Mouse (Mus musculus) hindbrain, embryonic 11.5 days (tissue): ENCODE measurements around the gene Gli1. TPM values are rescaled to one million over a fixed set of nuclear protein-coding genes. Genes with fewer than 3 reads are reported as not detected.

Experiments used
- ATAC-seq: fragments of 200-750 bp; cut with Nextera tagmentation; 2 replicates; pipeline ENCODE4 v1.8.0; 2017; ENCODE audit warnings: mild to moderate bottlenecking, moderate TSS enrichment, moderate library complexity; ENCODE audit not compliant: low FRiP score
- DNase-seq: peaks from one replicate; pipeline ENCODE4 v3.0.0-alpha.2; 2015; ENCODE audit warnings: low spot score
- H3K27ac ChIP-seq: fragments of 300-500 bp; sonication (generic); 2 replicates; pipeline ENCODE4 v1.5.1; 2014; ENCODE audit warnings: mild to moderate bottlenecking, low read depth, low read length
- H3K27me3 ChIP-seq: fragments of 300-500 bp; sonication (generic); 2 replicates; pipeline ENCODE4 v1.6.1; 2014; ENCODE audit warnings: mild to moderate bottlenecking, low read length, moderate library complexity, mixed read lengths; ENCODE audit not compliant: control insufficient read depth, insufficient read depth
- H3K36me3 ChIP-seq: fragments of 300-500 bp; sonication (generic); 2 replicates; pipeline ENCODE4 v1.6.1; 2014; ENCODE audit warnings: mild to moderate bottlenecking, low read length, moderate library complexity, mixed read lengths; ENCODE audit not compliant: control insufficient read depth, insufficient read depth
- H3K4me1 ChIP-seq: fragments of 300-500 bp; sonication (generic); replicated peaks from 2 replicates; pipeline ENCODE4 v1.6.1; 2014; ENCODE audit warnings: low read length, mixed read lengths; ENCODE audit not compliant: control insufficient read depth, insufficient read depth
- H3K4me2 ChIP-seq: fragments of 300-500 bp; sonication (generic); replicated peaks from 2 replicates; pipeline ENCODE4 v1.6.1; 2014; ENCODE audit warnings: mild to moderate bottlenecking, low read depth, low read length
- H3K4me3 ChIP-seq: fragments of 300-500 bp; sonication (generic); 2 replicates; pipeline ENCODE4 v1.5.1; 2014; ENCODE audit warnings: low read depth, low read length
- H3K9ac ChIP-seq: fragments of 300-500 bp; sonication (generic); 2 replicates; pipeline ENCODE4 v1.6.1; 2014; ENCODE audit warnings: low read depth, low read length
- H3K9me3 ChIP-seq: fragments of 300-500 bp; sonication (generic); 2 replicates; pipeline ENCODE4 v1.6.1; 2016; ENCODE audit warnings: low read length; ENCODE audit not compliant: control insufficient read depth
- WGBS: fragments of 180-500 bp; shearing (Covaris S2); extraction: QIAGEN DNeasy Blood & Tissue Kit; methylation state at CpG from one replicate; pipeline ENCODE4 v1.1.7; 2014; 5-methylcytosine and 5-hydroxymethylcytosine counted together
- polyA plus RNA-seq: library from polyadenylated mRNA; unstranded; fragments of >200 nt; fragmentation: Nextera tagmentation; extraction: Ambion mirVana; gene quantifications from 2 replicates; pipeline ENCODE4 v1.2.1, GENCODE M21; 2014

The Gli1 gene
- polyA plus RNA-seq, 1 experiment from 2014 or later: 3.2 TPM

DNA sequence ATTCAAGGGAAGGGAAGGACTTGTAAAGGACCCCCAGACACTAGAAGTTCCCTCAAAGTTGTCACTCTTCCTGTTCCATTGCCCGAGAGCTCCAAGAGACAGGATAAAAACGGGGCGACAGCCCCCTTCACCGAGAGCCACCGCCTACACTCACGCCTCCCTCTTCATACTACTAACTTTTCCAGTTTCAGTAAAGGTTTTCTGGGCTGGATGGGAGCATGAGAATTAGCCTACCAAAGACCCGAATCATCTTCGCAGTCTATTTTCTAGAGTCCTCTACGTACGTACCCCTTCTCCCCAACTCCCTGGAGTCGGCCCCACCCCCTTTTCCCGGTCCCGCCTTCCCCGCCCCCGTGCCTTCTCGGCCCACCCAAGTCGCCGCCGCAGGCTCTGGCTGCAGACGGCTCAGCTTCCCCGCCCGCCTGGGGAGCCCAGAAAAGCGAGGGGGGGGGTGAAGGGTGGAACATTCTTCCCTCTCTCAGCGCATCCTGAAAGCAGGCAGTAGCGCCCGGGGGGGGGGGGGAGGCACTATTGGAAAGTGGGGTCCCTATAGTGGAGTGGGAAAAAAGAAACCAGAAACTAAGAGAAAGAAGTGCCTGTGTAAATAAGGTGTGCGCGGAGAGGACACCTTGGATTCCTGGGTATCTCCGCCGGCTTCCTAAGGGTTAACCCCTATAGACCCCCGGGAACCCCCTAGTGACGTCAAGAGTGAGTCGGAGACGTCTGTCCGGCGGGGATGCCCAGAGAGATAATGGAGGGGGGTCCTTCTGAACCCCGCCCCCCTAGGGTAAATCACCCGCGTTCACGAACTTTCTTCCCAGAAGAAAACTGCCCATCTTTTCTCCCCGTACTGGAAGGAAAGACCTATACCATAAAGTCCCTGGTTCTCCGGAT, 1.8 kb downstream of the Gli1 start:
- DNase-seq: peak; percentile 77
- ATAC-seq: peak; percentile 61
- Histone ChIP-seq H3K4me3 (peak overlapping the region; percentile 33), H3K27me3 (peaks cover 15% of the 10 kb centered on the region), H3K4me2 (peak overlapping the region; percentile 63), H3K9me3 (no peaks in the 10 kb centered on the region), H3K4me1 (peaks cover 16% of the 10 kb centered on the region), H3K27ac (peak overlapping the region; percentile 56), H3K9ac (peak overlapping the region; percentile 15; the same call in 1 of the 2 replicates), H3K36me3 (no peaks in the 10 kb centered on the region)
- under 1% methylated on average over 40 of the region's 42 CpGs for WGBS

DNA sequence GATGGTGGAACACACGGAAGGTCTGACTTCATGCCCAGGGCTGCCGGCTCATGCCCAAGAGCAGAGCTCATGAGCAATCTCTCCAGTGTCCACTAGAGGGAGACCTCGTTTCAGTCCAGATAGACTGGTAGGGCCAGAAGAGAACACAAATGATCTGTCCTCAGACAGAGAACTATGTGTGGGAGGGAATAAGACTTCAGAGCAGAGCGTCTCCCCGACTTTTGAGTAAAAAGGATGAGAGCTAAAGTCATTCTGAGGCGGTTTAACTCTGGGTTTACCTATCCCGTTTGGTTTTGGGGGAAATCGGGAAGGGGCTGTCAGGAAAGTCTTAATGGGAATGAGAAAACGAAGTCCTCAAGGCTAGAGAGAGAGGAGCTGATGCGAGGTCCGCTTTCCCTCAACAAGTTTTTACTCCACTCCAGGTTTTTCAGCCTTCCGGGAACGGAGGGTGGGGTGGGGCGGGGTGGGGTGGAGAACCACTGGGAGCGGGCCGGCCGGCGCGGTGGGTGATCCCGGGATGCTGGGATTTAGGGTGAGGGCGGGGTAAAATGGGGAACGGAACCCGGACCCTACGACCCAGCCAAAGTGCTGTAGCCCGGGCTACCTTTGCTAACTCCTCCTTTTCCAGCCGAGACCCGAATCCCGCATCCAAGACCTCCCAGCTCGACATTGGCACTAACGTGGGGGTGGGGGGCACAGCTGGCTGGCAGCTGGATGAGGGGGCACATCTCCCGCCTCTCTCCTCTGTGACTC, 2.7 kb downstream of the Gli1 start:
- Histone ChIP-seq H3K9me3 (no peaks in the 10 kb centered on the region), H3K4me2 (peak overlapping the region; percentile 63), H3K27me3 (peaks cover 15% of the 10 kb centered on the region), H3K27ac (peak overlapping the region; percentile 56), H3K9ac (no peak overlapping the region), H3K4me1 (peaks cover 16% of the 10 kb centered on the region), H3K4me3 (peak overlapping the region; percentile 33), H3K36me3 (no peaks in the 10 kb centered on the region)
- WGBS: under 1% methylated on average over 31 of the region's 31 CpGs
- DNase-seq: peak; percentile 92
- ATAC-seq: peak; percentile 64

DNA sequence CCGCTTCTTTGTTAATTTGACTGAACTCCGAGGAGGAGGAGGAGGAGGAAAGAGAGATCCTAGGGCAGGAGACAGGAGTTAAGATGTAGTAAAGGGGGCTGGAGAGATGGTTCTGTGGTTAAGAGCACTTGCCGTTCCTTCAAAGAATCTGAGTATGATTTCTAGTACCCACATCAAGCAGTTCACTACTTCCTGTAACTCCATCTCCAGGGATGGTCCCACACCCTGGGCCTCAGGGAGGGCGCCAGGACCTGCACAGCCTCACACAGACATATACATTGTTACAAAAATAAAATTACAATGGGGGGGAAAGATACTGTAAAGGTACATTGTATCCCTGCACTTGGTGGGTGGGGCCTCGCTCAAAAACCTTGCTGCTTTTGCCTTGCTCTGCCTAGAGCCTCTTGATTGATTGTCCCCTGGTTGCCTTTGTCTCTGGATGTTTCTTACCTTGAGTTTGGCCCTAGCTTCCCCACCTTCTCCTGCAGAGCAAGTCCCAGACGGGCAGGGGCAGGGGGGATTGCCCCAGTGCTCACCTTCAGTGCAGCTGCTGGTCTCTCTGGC, 4.2 kb downstream of the Gli1 start:
- Histone ChIP-seq H3K4me1 (peaks cover 16% of the 10 kb centered on the region), H3K27me3 (peaks cover 15% of the 10 kb centered on the region), H3K27ac (no peak overlapping the region), H3K36me3 (no peaks in the 10 kb centered on the region), H3K9me3 (no peaks in the 10 kb centered on the region), H3K4me3 (no peak overlapping the region), H3K4me2 (no peak overlapping the region), H3K9ac (no peak overlapping the region)
- DNase-seq (no peak), ATAC-seq (no peak)
- WGBS: 79% methylated on average over 6 of the region's 6 CpGs

DNA sequence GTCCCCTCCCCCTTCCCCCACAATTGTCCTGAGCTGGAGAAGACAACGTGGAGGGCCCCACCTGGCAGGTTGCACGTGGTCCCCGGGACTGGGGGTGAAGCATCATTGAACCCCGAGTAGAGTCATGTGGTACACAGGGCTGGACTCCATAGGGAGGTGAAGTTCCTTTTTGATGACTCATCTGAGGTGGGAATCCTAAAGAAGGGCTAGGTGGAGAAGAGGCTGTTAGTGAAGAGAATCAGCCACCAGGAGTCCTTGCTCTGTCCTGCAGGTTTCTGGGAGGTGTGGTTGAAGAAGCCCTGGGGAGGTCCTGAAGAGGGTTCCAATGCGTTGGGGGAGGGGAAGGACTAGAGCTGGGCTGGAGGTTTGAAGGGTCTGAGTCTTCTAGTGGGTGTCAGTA, 4.8 kb downstream of the Gli1 start:
- no peak overlapping the region for H3K27ac ChIP-seq
- no peak for DNase-seq
- peaks cover 15% of the 10 kb centered on the region for H3K4me1 ChIP-seq
- H3K27me3 ChIP-seq: peaks cover 15% of the 10 kb centered on the region
- H3K4me3 ChIP-seq: no peak overlapping the region
- ATAC-seq: no peak
- no peak overlapping the region for H3K4me2 ChIP-seq
- H3K36me3 ChIP-seq: no peaks in the 10 kb centered on the region
- no peak overlapping the region for H3K9ac ChIP-seq
- no peaks in the 10 kb centered on the region for H3K9me3 ChIP-seq
- 75% methylated on average over 5 of the region's 5 CpGs for WGBS

DNA sequence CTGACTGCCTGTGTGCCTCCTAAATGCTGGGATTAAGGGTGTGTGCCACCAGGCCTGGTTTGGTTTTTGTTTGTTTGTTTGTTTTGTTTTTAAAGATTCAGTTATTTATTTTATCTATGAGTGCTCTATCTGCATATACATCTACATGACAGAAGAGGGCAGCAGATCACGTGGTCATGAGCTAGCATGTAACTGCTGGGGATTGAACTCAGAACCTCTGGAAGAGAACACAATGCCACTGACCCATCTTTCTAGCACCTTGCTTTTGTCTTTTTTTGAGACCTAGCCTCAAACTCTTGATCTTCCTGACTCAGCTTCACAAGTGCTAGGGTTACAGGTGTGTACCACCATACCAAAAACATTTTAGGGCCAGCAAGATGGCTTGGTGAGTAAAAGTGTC, 6.5 kb downstream of the Gli1 start:
- Histone ChIP-seq H3K4me1 (peaks cover 10% of the 10 kb centered on the region), H3K9ac (no peak overlapping the region), H3K36me3 (no peaks in the 10 kb centered on the region), H3K4me2 (no peak overlapping the region), H3K9me3 (no peaks in the 10 kb centered on the region), H3K27me3 (peaks cover 7% of the 10 kb centered on the region; the same call in 1 of the 2 replicates), H3K27ac (no peak overlapping the region), H3K4me3 (no peak overlapping the region)
- 77% methylated on average over 1 of the region's 1 CpGs for WGBS
- no peak for ATAC-seq
- no peak for DNase-seq

DNA sequence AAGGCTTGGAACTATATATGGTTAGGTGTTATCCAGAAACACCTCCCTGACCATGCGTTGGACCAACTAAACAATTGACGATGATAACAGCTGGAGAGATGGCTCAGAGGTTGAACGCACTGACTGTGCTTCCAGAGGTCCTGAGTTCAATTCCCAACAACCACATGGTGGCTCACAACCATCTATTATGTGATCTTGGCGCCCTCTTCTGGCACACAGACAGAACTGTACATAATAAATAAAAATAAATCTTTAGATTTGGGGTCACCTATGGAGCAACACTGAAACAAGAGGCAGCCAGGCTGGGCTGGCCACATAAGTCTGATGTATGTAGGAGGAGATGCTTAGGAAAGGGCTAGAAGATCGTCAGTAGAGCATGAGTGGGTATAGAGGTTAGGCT, 8.6 kb downstream of the Gli1 start:
- H3K36me3 ChIP-seq: no peaks in the 10 kb centered on the region
- no peak overlapping the region for H3K9ac ChIP-seq
- H3K27me3 ChIP-seq: peaks cover 10% of the 10 kb centered on the region
- WGBS: 65% methylated on average over 5 of the region's 5 CpGs
- H3K4me2 ChIP-seq: no peak overlapping the region
- no peak overlapping the region for H3K27ac ChIP-seq
- no peak for DNase-seq
- H3K4me1 ChIP-seq: no peaks in the 10 kb centered on the region
- H3K4me3 ChIP-seq: no peak overlapping the region
- no peak for ATAC-seq
- H3K9me3 ChIP-seq: no peaks in the 10 kb centered on the region

DNA sequence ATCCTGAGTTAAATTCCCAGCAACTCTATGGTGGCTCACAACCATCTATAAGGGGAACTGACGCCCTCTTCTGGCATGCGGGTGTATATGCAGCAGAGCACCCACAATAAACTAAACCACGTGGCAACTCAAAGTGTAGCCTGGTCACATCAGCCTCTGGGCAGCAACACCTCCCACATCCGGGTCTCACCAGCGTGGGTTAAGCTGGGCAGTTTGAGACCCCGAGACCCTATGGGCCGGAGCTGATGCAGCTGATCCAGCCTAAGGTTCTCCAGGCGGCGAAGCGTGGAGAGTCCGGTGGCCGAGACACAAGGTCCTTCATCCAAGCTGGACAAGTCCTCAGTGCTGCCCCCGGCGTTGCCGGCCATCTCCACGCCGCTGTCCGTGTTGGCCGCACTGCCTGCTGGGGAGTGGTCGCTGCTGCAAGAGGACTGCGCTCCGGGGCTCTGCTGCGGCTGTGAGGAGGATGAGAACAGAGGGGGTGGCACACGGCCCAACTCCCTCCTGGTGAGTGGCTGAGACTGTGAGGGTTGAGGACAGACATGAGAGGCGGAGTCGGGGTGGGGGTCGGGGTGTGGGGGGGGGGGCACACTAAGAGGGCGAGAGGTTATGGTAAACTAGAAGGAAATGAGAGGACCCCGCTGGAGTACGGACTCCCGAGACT, 9.4 kb downstream of the Gli1 start:
- 35% methylated on average over 31 of the region's 31 CpGs for WGBS
- peak; percentile 48; the same call in 1 of the 2 replicates for ATAC-seq
- H3K4me3 ChIP-seq: peak overlapping the region; percentile 12; the same call in 1 of the 2 replicates

DNA sequence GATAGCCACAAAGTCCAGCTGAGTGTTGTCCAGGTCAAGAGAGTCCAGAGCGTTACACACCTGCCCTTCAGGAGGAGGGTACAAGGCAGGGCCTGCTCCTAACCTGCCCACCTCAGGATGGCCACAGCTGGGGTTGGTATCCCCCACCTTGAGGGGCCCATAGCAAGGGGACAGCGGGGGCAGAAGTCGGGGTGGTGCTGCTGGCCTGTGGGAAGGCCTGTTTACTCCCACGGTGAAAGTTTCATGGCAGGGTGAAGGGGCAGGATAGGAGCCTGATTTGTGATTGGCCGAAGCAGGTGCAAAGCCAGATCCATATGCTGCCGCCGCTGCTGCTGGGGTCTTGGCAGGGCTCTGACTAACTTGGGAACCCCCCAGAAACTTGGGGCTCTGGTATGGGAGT, 11.6 kb downstream of the Gli1 start:
- WGBS: 80% methylated on average over 7 of the region's 7 CpGs
- Histone ChIP-seq H3K27ac (no peak overlapping the region), H3K9me3 (no peaks in the 10 kb centered on the region), H3K4me1 (peaks cover 9% of the 10 kb centered on the region), H3K27me3 (peaks cover 38% of the 10 kb centered on the region), H3K4me3 (no peak overlapping the region), H3K9ac (no peak overlapping the region), H3K4me2 (no peak overlapping the region), H3K36me3 (no peaks in the 10 kb centered on the region)
- ATAC-seq (no peak), DNase-seq (no peak)

More for the DNA sequence above, 9.4 kb downstream of the Gli1 start:
- Histone ChIP-seq H3K4me1 (no peaks in the 10 kb centered on the region), H3K9me3 (no peaks in the 10 kb centered on the region), H3K27me3 (peaks cover 18% of the 10 kb centered on the region), H3K27ac (no peak overlapping the region), H3K36me3 (no peaks in the 10 kb centered on the region), H3K9ac (peak overlapping the region; percentile 37; the same call in 1 of the 2 replicates), H3K4me2 (peak overlapping the region; percentile 40)
- DNase-seq: peak; percentile 55
